Mouse (Mus musculus): ENCODE measurements around the gene Ndufs2. TPM values are rescaled to one million over a fixed set of nuclear protein-coding genes. Genes with fewer than 3 reads are reported as not detected.

The Ndufs2 gene
- 100 to 1,000 TPM; 280 to 286 TPM for total RNA-seq (2021)
- long read RNA-seq, experiment 1, transcript Ndufs2-201 (13 exons, 1,623 nt) = major isoform, 156 of 186 reads
- long read RNA-seq, experiment 1, partial matches to known transcripts = 15 of 186 reads
- long read RNA-seq, experiment 1, other reads (novel, unspliced or antisense) = 14 of 186 reads
- long read RNA-seq, experiment 2, transcript Ndufs2-201 (13 exons, 1,623 nt) = major isoform, 123 of 147 reads
- long read RNA-seq, experiment 2, partial matches to known transcripts = 17 of 147 reads
- long read RNA-seq, experiment 2, other reads (novel, unspliced or antisense) = 7 of 147 reads

DNA sequence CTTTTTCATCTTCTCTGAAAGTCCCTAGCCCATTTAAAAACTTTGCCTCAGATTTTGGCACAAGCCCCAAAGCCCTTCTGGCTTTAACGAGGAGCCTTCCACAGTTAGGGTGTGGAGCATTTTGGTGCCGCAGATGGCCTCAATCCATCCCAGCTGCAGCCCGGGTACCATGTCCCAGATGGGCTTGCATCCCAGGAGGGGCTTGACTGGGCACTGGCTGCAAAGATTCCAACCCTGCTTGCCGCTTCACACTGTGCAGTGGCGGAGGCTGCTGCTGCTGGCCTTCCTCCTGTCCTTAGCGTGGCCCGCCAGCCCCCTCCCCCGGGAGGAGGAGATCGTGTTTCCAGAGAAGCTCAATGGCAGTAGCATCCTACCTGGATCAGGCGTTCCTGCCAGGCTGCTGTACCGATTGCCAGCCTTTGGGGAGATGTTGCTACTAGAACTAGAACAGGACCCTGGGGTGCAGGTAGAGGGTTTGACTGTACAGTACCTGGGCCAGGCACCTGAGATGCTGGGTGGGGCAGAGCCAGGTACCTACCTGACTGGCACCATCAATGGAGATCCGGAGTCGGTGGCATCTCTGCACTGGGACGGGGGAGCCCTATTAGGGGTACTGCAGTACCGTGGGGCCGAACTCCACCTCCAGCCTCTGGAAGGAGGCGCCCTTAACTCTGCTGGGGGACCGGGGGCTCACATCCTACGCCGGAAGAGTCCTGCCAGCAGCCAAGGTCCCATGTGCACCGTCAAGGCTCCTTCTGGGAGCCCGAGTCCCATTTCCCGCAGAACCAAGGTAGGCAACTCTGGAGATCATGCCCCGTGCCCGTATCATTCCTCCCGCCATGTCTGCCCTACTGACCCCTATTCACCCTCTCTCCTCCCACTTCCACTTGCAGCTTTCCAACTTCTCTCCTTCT is at the start of gene Ndufs2:
TSS of gene Ndufs2 (minus strand) at position 709 of the 914 bp plus-strand sequence.
- no peak for DNase-seq (ENCODE audit: low spot score in 2 of 2)

DNA sequence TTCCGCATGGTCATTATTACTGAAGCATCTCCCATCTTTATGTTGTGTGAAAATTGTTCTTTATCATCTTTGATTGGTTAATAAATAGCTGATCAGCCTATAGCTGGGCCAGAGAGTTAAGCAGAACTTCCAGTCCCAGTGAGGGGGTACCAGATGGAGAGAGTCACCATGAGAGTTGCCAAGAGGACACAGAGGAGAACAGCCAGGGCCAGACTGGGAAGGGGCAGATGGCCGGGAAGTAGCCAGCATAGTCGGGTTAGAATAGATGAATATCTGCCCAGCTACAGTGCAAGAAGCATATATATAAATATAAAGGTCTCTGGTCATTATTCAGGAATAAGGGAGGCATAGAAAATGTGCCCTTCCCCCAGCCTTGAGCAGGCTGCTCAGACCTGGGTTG is 47.0 kb upstream of the Ndufs2 start:
- no peak for DNase-seq (ENCODE audit: low spot score in 2 of 2)

DNA sequence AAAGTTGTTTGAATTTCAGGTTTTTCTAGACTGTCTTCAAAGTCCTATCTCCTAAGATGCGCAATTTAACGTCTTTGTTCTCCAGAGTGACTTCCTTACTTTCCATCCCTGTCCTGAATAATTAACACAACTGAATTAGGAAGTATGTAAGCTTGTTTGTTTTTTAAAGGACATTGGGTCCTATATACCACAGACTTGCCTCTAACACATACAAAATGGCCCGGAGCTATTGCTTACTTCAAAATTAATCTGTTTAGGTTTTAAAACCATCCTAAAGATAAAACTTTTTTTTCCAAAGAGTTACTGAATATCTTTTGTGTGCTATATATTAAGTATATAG is 43.8 kb upstream of the Ndufs2 start:
- DNase-seq (ENCODE audit: low spot score in 2 of 2) = no peak

DNA sequence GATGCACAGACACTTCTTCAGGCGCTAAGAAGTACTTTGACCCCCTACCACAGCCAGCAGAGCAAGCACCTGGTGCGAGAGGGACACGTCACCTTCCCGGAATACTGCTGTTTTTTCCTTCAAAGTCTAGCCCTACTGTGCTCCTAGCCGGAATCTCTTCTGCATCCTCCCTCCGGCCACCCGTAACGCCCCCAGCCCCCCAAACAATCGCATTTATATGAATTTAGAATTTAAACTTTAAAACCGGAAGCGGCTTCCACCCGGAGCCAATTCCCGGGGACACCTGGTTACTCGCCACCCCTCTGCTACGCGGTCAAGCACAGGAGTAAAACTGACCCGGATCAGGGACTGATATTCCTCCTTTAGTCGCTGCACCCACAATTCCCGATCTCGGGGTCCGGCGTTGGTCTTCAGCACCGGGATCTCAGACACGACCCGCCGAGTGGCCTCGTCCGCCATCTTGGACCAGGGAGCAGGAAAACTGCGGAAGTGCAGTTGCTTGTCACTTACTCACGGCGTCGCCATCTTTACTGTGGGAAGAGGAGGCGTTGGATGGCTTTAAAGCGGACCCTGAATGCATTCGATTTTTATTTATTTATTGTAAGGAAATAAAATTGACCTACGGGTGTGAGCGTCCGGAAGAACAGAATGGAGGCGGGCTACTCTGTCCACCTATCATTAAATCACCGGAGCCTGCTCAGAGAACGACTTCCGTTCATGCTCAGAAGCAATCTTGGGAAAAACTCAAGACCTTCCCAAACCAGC is 43.3 kb upstream of the Ndufs2 start, which contains the start of gene Ufc1:
TSS of gene Ufc1 (minus strand) at position 727 of the 765 bp plus-strand sequence.
- DNase-seq (ENCODE audit: low spot score in 2 of 2) = peak; percentile 71 to 85

DNA sequence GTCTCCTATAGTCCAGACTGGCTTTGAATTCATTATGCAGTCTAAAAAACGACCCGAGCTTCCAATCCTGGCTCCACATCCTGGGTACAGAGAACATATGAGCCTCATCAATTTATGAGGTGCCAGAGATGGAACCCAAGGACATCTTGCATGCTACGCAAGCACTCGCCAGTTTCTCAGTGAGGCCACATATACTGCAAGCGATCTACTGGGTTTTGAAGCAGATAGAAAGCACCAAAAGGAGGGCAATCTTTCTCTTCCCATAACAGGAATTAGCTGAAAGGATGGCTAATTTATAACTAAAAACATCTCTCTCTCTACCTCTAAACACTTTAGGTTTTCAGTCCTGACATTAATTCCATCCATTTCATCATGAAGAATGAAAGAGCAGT is 42.7 kb upstream of the Ndufs2 start:
- DNase-seq (ENCODE audit: low spot score in 2 of 2) = no peak

DNA sequence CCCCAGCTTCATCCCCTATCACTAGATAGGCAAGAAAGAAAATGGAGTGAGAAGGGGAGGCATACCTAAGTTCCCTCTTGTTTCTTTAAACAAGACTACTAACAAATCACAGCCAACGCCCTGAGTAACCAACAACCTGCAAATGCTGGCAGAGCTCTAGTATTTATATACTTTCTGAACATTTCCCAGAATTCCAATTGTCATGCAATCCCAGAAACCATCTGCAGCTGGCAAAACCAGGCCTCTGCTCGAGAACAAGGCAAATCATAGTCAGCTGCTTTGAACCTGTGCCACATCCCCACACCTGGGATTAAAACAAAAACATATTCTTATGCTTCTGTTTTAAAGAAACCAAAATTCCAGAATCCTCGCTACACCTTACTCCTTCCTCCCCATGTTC is 42.2 kb upstream of the Ndufs2 start:
- DNase-seq (ENCODE audit: low spot score in 2 of 2) = no peak

DNA sequence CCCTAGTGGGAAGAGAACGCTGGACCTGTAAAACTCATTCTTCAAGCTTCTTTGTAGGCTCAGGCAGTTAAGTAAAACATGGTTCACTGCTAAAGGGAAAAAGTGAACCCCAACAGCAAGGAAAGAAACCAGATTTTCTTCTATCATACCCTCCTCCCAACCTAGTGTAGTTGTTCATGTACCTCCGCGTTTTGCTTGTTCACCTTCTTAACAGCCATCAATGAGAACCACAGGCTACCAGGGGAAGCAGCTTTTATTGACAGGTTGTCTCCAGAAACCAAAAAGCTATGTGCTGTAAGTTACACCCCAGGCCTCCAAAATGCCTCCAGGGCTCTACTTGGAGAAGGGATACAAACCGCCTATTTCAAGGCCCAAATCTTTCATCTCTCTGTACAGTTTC is 37.1 kb upstream of the Ndufs2 start:
- DNase-seq (ENCODE audit: low spot score in 2 of 2) = no peak

DNA sequence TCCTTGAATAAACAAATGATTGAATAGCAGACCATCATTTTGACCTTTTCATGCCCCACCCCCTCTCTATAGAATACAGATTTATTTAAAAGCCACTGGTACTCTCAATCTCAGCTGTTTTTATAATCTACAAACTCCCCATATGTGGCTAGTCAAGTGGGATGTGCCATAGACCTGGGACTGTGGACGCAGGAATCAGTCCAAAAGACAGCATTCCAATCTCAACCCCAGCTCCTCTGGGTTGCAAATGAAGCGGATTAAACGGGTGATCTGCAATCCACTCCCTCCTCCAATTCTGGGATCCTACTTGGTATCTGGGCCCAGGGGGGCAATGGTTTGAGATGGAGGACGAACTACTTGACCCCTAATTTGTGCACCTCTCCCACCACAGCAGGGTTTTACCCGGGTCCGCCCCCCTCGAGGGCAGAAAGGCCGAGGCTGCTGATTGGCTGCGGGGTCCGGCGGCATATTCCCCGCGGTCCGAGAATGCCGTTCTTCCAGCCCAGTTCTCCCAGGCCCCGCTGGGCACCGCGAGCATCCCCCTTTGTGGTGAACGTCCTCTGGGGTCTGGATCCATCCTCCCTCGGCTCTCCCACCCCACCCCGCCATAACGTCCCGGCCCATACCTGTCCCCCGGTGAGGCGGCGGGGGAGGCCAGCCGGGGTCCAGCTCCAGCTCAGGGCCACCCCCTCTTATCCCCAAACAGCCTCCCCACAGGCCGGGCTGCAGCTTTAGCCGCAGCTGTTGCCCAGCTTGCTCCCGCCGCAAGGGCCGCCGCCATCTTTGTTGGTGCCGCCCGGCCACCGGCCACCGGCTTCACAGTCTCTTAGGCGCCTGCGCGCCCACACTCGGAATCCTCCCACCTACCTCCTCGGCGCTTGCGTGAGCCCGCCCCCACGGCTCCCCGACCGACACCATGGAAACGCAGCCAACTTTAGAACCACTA is 36.2 kb upstream of the Ndufs2 start, which contains the start of gene Usp21:
TSS of gene Usp21 (minus strand) at position 856 of the 946 bp plus-strand sequence.
- DNase-seq (ENCODE audit: low spot score in 2 of 2) = peak; percentile 93 to 95

DNA sequence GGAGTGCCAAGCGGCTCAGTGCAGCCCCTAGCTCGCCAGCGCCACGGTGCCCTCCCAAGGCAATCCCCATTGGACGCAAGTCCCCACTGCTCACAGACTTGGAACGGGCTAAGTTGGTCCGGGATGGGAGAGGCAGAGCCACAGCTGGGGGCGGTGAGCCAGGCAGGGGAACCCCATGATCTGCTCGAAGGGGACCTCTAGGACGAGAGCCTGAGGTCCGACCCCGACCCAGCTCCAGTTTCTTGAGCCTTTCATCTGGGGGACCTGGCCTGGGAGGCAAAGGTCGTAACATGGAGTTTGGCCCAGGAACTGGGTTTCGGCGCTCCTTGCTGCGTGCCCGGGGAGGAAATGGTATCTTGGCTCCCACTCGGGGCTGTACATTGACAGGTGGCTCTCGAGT is 35.3 kb upstream of the Ndufs2 start:
- DNase-seq (ENCODE audit: low spot score in 2 of 2) = no peak

DNA sequence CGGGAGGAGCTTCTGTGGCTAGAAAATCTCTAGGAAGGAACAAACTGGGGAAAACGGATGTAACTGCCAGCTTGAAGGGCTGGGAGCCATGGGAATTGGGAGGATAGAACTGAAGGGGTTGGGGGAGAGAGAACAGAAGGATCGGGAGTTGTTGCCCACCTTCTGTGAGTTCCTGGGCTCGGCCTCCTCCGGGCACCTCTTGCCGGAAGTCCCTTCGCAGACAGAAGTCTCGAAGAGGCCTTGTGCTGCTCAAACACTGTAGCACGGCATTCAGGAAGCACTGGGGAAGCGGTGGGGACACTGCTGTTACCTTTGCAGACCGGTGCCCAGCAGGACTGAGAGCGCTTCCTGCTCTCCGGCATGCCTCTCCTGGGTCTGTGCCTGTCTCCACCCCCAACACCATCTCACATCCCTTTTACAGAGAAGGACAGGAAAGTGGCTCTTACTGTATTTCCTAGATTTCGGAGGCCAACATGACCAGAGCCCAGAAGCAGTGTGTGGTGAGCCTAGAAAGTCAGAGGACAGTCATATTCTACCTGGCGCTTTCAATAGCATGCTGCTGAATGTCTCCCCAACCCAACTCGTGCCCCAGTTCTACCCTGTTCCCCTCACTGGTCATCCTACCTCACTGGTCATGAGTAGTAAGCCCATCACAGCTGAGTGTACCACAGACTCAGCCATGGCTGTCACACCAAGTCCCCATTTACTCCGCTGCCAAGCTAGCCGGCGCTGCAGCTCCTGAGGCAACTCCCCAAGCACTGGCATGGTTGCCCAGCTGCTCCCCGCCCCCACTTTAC is 34.1 kb upstream of the Ndufs2 start:
- DNase-seq (ENCODE audit: low spot score in 2 of 2) = no peak

DNA sequence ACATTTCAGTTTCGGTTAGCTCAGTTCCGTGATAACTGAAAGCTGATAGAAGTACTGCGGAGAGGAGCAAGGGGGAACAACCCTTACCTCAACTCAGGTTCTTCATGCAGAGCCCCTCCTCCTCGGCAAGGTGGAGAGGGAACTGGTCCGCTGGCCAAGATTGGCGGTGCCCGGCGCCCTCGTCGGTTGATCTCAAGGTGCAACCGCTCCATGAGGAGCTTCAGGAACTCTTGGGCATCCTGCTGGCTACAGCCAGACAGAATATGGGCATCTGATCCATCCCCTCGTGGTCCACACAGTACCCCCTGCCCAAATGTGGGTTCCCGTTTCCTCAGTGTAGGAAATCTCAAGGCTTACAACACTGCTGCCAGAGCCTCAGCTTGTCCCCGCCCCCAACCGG is 33.3 kb upstream of the Ndufs2 start:
- DNase-seq (ENCODE audit: low spot score in 2 of 2) = peak in 1 of 2 experiments; percentile 2

DNA sequence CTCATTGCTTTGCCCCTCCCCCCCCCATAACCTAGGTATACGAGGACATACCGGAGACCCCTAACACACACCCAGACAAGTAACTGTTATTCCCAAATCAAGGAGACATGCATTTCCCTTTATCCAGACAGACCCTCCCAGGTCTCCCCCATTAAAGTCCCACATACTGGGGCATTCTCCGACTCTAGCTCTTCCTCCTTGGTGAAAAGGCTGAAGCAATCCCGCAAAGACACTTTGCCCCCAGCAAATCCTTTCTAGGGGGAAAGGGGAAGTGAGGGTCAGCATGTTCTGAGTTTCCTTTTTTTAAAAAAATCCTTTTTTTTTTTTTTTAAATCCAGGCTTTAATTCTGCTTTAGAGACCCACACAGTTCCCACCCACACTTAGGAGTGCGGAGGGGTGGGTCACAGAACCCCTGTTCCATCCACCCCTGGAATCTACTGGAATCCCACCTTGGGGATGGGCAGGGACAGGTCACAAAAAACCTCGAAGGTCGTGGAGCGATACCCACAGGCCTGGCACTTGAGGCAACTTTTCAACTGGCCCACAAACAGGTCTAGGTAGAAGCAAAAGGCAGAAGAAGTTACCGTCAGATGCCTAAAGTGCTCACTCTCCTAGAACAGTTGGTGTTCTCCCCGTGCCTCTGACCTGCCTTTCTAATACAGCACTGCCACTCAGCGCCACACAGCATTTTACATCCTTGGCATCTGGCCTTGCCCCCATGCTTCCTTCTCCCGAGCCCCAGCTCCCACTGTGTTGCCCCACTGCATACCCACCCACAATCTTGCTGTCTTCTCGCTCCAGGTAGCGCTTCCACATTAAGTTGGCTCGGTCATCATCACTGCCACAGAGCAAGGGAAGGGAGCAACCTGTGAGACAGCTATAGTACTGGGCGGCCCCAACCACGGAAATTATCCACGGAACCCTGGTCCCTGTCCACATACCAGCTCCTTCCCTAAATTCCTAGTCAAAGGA is 32.3 kb upstream of the Ndufs2 start:
- peak in 1 of 2 experiments; percentile 1 for DNase-seq (ENCODE audit: low spot score in 2 of 2)

DNA sequence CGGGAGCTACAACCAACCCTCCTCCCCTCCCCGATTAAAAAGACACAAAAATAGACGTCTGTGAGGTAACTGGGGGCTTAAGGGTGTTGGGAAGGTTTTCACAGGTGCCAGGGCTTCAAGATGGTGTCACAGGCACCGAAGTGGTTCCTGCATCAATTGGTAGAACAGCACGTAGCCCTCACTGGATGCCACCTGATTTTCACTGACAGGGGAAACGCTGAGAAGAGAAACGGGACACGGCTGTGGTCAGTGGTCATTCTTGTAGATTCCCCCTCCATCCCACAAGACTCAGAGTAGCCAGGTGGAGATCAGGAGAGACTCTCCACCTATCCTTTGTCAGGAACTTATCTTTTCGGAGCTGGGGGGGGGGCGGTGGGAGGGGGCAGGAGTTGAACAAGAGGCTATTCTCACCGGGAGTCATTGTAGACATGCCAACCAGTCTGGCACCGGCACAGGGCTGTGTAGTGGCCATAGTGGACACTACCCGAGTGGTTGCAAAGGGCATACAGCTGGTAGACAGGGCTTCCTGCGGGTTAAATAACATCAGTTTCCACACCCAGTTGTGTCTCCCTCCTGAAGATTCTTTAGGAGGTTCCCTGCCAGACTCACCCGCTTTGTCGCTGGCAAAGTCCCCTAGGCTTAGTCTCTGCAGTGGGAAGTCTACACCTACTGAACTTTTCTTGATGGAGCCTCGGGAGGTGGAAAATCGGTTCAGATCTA is 31.1 kb upstream of the Ndufs2 start:
- peak in 1 of 2 experiments; percentile 1 for DNase-seq (ENCODE audit: low spot score in 2 of 2)

DNA sequence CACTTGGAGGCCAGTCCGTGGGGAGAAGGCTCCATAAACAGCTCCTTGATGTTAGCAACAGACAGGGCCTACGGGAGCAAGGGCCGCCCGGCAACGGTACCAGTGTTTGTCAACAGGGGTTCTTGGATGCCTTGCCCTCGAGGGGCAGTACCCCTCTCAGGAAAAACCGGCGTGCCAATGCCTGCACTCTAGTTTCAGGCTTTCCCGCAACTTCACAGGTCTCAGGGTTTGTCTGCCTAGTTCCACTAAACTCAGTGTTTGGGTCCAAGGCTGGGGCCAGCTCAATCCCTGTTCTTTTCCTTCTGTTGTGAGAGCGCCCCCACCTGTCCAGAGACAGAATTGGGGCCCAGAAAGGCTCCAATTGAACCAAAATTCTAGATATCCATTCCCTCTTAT is 30.3 kb upstream of the Ndufs2 start:
- DNase-seq (ENCODE audit: low spot score in 2 of 2) = peak; percentile 77 to 81

DNA sequence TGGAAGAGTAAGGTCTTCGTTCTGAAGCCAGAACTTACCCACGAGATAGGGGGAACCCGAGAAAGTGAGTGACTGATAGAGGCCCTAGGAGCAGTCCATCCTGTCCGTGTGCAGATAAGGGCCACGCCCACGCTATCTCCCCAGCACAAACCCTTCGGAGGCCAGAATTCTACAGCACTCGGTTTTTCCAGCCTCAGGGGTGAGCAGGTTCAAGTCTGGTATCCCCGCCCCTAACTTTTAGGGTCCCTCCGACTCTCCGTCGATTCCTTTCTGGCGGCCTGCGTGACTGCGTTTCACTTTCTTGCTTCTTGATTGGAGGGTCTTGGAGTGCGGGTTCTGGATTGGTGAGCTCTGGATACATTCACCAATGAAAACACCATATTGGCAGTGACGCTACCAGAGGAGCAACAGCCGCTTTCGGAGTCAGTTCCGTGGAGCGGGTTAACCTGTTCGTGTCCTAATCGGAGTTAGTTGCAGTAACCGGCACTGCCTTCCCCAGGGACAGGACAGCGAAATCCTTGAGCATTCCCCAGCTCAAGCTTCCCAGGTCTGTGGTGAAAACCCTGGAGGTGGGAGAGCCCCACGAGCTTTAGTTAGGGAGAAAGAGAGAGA is 29.8 kb upstream of the Ndufs2 start, which contains the start of gene Ppox:
TSS of gene Ppox (minus strand) at position 271 of the 612 bp plus-strand sequence.
- peak; percentile 88 to 92 for DNase-seq (ENCODE audit: low spot score in 2 of 2)

DNA sequence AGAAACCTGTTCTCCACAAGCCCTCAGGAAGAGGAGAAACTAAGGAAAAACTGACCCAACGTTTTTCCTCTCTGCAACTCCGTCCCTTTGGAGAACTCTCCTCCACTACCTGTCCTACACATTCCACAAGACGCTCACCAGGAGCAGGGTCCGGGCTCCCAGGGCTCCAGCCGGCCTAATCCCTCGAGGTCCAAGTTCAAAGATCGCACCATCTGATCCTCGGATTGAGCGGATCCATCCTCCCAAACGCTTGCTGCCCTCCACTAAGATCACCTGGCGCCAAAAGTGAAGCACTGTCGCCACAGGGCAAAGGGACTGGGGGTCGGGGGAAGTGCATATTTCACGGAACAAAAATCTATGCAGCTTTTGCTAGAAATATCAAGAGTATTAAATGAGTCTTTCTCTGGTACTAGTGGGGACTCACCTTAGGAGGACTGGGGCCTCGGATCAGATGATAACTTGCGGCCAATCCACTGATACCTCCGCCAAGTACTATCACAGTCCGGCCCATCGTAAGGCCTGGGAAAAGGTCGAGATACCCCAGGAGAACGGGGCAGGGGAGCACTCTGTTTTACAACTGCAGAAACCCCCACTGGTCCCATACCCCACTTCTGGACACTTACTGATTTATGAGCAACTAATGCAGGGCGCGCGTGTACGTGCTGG is 29.2 kb upstream of the Ndufs2 start:
- peak; percentile 1 to 8 for DNase-seq (ENCODE audit: low spot score in 2 of 2)

DNA sequence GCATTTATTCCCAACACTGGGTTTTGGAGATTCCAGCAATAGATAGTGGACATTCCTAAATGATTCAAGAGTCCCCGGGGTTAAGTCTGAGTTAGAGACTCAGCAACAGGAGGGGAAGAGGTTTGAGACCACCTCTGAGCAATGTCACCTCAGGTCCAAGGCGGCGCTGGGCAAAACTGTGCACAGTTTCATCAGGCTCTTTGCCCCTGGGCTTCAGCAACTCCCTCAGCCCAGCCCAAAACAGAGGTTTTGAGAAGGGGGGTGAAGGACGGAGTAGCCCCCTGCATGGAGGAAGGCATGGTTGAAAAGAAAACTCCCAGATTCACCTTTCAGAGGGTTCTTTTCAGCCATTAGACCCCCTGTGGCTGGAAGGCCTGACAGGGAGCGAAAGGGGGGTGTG is 28.5 kb upstream of the Ndufs2 start:
- DNase-seq (ENCODE audit: low spot score in 2 of 2) = no peak
